Mouse (Mus musculus) ES-E14 (cell line): ENCODE measurements at regions not wholly inside any gene's neighbourhood (a gene's known extent, or its start where the extent isn't known, plus 50 kb on each side); places are given as distances from the start of the nearest gene placed in this dataset.

Experiments used
- HCFC1 ChIP-seq: IDR thresholded peaks from 2 replicates; pipeline ENCODE4 v1.6.1; 2012; ENCODE audit warnings: low read length, inconsistent platforms, borderline replicate concordance; ENCODE audit not compliant: insufficient read depth
- ZNF384 ChIP-seq: IDR thresholded peaks from 2 replicates; pipeline ENCODE4 v1.6.1; 2012; ENCODE audit warnings: low read depth, low read length, inconsistent platforms

GRCm38 (mm10) chr5:26359082-26359481, 101.6 kb downstream of the Gm7361 start:
- TF ChIP-seq HCFC1 (no peak), ZNF384 (no peak)
